Mouse (Mus musculus): ENCODE measurements around the gene Kif6.

DNA sequence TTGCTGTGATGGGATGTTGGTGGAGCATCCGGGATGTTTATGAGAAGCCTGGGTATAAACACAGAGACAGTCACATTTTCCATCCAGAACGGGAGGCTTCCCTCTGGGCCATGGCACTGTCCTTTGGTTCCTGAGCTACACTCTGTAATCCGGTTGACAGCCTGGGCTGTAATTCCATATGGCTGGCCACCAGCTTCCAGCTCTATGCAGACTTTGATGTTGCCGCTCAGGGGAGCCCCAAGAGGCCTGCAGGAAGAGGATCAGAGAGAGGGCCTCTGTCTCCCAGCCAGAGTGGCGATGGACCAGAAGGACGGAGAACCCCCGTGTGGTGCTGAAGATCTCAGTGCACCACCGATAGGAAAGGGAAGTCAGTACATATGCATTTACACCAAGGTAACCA, 4.6 kb upstream of the Kif6 start:
- TF ChIP-seq POLR2A (IDR thresholded peaks at IDR 0.05; ENCODE audit: borderline replicate concordance, low read depth, low read length) = no peak
- no peak for TF ChIP-seq CTCF (IDR thresholded peaks at IDR 0.05; ENCODE audit: low read depth, low read length)

All from bone marrow macrophage, adult 2 months (primary cell).